In the genomic region with DNA sequence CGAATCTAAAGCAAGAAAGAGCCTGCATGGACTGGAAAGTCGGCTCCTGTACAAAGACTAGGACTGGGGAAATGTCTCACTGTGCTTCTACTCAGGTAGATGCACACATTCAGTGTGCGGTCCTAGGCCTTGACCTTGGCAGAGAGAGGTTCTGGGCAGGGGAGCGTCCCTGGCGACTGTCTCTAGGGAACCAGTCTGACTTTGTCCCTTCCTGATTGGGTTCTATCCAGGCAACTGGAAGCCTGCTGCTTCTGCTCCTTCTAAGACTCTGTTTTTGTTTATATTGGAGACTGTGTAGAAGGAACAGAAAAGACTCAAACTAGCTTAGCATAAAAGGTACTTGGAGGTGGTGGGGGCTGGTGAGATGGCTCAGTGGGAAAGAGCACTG, we compare ENCODE assay signal across 18 mouse cellular contexts. TPM values are rescaled to one million over a fixed set of nuclear protein-coding genes. Genes with fewer than 3 reads are reported as not detected.
A peak's percentile ranks its signal among the peaks of the same experiment; 100 is the strongest.
DNase-seq lines count a peak whose midpoint lies in the region; ATAC-seq and TF ChIP-seq lines count a peak whose summit lies in the region.
"Had no signal": no experiment of that assay in that cellular context is flagged by ENCODE, and none has a peak within 500 bp of the region (broad histone marks: within the 10 kb centered on the region; RNA-seq: fewer than 3 reads in every experiment).

No protein-coding gene starts in this region.

- TF ChIP-seq CTCF in kidney, adult 2 months (conservative IDR thresholded peaks at IDR 0.05; ENCODE audit: insufficient read depth, insufficient read length, low read depth, low read length): no peak

- no peak for DNase-seq in forebrain, embryonic 10.5 days (ENCODE audit: extremely low spot score, low spot score)
- peak; percentile 37 for DNase-seq in kidney, adult 2 months
- DNase-seq in kidney, postnatal 10 days: no peak
- no peak for DNase-seq in limb, embryonic 11.5 days (ENCODE audit: low spot score)
- no peak for DNase-seq in urinary bladder, postnatal 36 days (ENCODE audit: low spot score in 2 of 2)
- DNase-seq in cerebellum, adult 9-11 months: no peak
- DNase-seq: cerebellum, postnatal 25 days; left cerebral cortex, postnatal 4 days; thymus, postnatal 36 days had no signal

- no peak overlapping the region for H3K9ac ChIP-seq in forebrain, embryonic 16.5 days (replicated peaks; ENCODE audit: low read depth, low read length)
- H3K9ac ChIP-seq in embryonic facial prominence, embryonic 13.5 days: no peak overlapping the region
- no peak overlapping the region for H3K9ac ChIP-seq in limb, embryonic 11.5 days (ENCODE audit: low read length)
- H3K9ac ChIP-seq: embryonic facial prominence, embryonic 12.5 days; forebrain, embryonic 12.5 days; heart, embryonic 13.5 days; hindbrain, embryonic 14.5 days; liver, embryonic 15.5 days; neural tube, embryonic 13.5 days had no signal

- no peaks in the 10 kb centered on the region for H3K36me3 ChIP-seq in forebrain, embryonic 10.5 days (replicated peaks)
- no peaks in the 10 kb centered on the region for H3K36me3 ChIP-seq in forebrain, embryonic 16.5 days (ENCODE audit: control insufficient read depth, insufficient read depth)
- H3K36me3 ChIP-seq in kidney, adult 2 months (ENCODE audit: control insufficient read depth, insufficient read depth, low read length): no peaks in the 10 kb centered on the region
- H3K36me3 ChIP-seq in embryonic facial prominence, embryonic 13.5 days: no peaks in the 10 kb centered on the region
- no peaks in the 10 kb centered on the region for H3K36me3 ChIP-seq in limb, embryonic 11.5 days (ENCODE audit: control insufficient read depth, insufficient read depth, low read length)
- H3K36me3 ChIP-seq: embryonic facial prominence, embryonic 12.5 days; forebrain, embryonic 12.5 days; heart, embryonic 13.5 days; liver, embryonic 15.5 days; neural tube, embryonic 13.5 days had no signal

- H3K4me2 ChIP-seq in forebrain, embryonic 16.5 days (ENCODE audit: low read length): no peak overlapping the region
- 0 out of 2 replicates have a peak overlapping the region, but pooled peaks have one; percentile 3 for H3K4me2 ChIP-seq in embryonic facial prominence, embryonic 13.5 days
- no peak overlapping the region for H3K4me2 ChIP-seq in limb, embryonic 11.5 days (ENCODE audit: low read depth, severe bottlenecking)
- H3K4me2 ChIP-seq: embryonic facial prominence, embryonic 12.5 days; forebrain, embryonic 12.5 days; heart, embryonic 13.5 days; hindbrain, embryonic 14.5 days; liver, embryonic 15.5 days; neural tube, embryonic 13.5 days had no signal

- no peaks in the 10 kb centered on the region for H3K9me3 ChIP-seq in forebrain, embryonic 10.5 days
- H3K9me3 ChIP-seq in forebrain, embryonic 16.5 days (ENCODE audit: control insufficient read depth, low read length): no peaks in the 10 kb centered on the region
- H3K9me3 ChIP-seq in embryonic facial prominence, embryonic 13.5 days: no peaks in the 10 kb centered on the region
- no peaks in the 10 kb centered on the region for H3K9me3 ChIP-seq in limb, embryonic 11.5 days (ENCODE audit: control insufficient read depth, low read length)
- H3K9me3 ChIP-seq: embryonic facial prominence, embryonic 12.5 days; forebrain, embryonic 12.5 days; heart, embryonic 13.5 days; liver, embryonic 15.5 days; megakaryocyte, embryonic 14.5 days; neural tube, embryonic 13.5 days had no signal

- peaks cover 59% of the 10 kb centered on the region for H3K4me1 ChIP-seq in forebrain, embryonic 10.5 days
- peaks cover 23% of the 10 kb centered on the region for H3K4me1 ChIP-seq in forebrain, embryonic 16.5 days (replicated peaks; ENCODE audit: control insufficient read depth, insufficient read depth, low read length)
- peaks cover 14% of the 10 kb centered on the region for H3K4me1 ChIP-seq in kidney, adult 2 months (ENCODE audit: control insufficient read depth, insufficient read depth, low read length)
- H3K4me1 ChIP-seq in embryonic facial prominence, embryonic 13.5 days: peaks cover 72% of the 10 kb centered on the region
- peaks cover 12% of the 10 kb centered on the region for H3K4me1 ChIP-seq in limb, embryonic 11.5 days (ENCODE audit: control insufficient read depth, insufficient read depth, low read length)

- peak overlapping the region; percentile 21; the same call in 1 of the 2 replicates for H3K27ac ChIP-seq in forebrain, embryonic 10.5 days
- no peak overlapping the region for H3K27ac ChIP-seq in forebrain, embryonic 16.5 days (ENCODE audit: low read length)
- no peak overlapping the region for H3K27ac ChIP-seq in kidney, adult 2 months (ENCODE audit: insufficient read depth, low read depth, low read length)
- H3K27ac ChIP-seq in embryonic facial prominence, embryonic 13.5 days: peak overlapping the region; percentile 71
- H3K27ac ChIP-seq in limb, embryonic 11.5 days (replicated peaks; ENCODE audit: low read depth, low read length): 0 out of 2 replicates have a peak overlapping the region, but pooled peaks have one; percentile 12
- H3K27ac ChIP-seq: embryonic facial prominence, embryonic 12.5 days; forebrain, embryonic 12.5 days; heart, embryonic 13.5 days; hindbrain, embryonic 14.5 days; liver, embryonic 15.5 days had no signal

- 75% methylated on average over 5 of the region's 5 CpGs for WGBS in forebrain, embryonic 10.5 days
- 77% methylated on average over 5 of the region's 5 CpGs for WGBS in forebrain, embryonic 16.5 days
- WGBS in kidney, adult 2 months: 42% methylated on average over 5 of the region's 5 CpGs
- 61% methylated on average over 5 of the region's 5 CpGs for WGBS in embryonic facial prominence, embryonic 13.5 days
- 85% methylated on average over 5 of the region's 5 CpGs for WGBS in limb, embryonic 11.5 days

- H3K4me3 ChIP-seq in forebrain, embryonic 10.5 days: no peak overlapping the region
- H3K4me3 ChIP-seq in forebrain, embryonic 16.5 days (replicated peaks; ENCODE audit: low read length): no peak overlapping the region
- H3K4me3 ChIP-seq in kidney, adult 2 months (ENCODE audit: insufficient read depth, low read depth, low read length): no peak overlapping the region
- no peak overlapping the region for H3K4me3 ChIP-seq in embryonic facial prominence, embryonic 13.5 days
- H3K4me3 ChIP-seq in limb, embryonic 11.5 days (ENCODE audit: low read depth, low read length): no peak overlapping the region
- H3K4me3 ChIP-seq: embryonic facial prominence, embryonic 12.5 days; forebrain, embryonic 12.5 days; heart, embryonic 13.5 days; liver, embryonic 15.5 days; megakaryocyte, embryonic 14.5 days; neural tube, embryonic 13.5 days had no signal

- no peak for TF ChIP-seq POLR2A in kidney, adult 2 months (IDR thresholded peaks at IDR 0.05; ENCODE audit: low read depth, low read length)

- no peak for ATAC-seq in forebrain, embryonic 16.5 days
- ATAC-seq in embryonic facial prominence, embryonic 13.5 days (ENCODE audit: insufficient number of reproducible peaks, insufficient read depth, low FRiP score, low TSS enrichment, low read depth): no peak
- ATAC-seq in limb, embryonic 11.5 days (ENCODE audit: insufficient number of reproducible peaks, low FRiP score, low TSS enrichment, low read depth): no peak

- H3K27me3 ChIP-seq in forebrain, embryonic 10.5 days (ENCODE audit: poor library complexity, severe bottlenecking): no peaks in the 10 kb centered on the region
- H3K27me3 ChIP-seq in forebrain, embryonic 16.5 days (replicated peaks; ENCODE audit: control insufficient read depth, insufficient read depth, low read length): no peaks in the 10 kb centered on the region
- H3K27me3 ChIP-seq in kidney, adult 2 months (replicated peaks; ENCODE audit: control insufficient read depth, insufficient read depth, low read length): no peaks in the 10 kb centered on the region
- no peaks in the 10 kb centered on the region for H3K27me3 ChIP-seq in embryonic facial prominence, embryonic 13.5 days
- no peaks in the 10 kb centered on the region for H3K27me3 ChIP-seq in limb, embryonic 11.5 days (ENCODE audit: control insufficient read depth, insufficient read depth, low read length)
- H3K27me3 ChIP-seq: embryonic facial prominence, embryonic 12.5 days; heart, embryonic 13.5 days; liver, embryonic 15.5 days; neural tube, embryonic 13.5 days had no signal

RNA-seq across cellular contexts. Expression of a gene that starts 32.1 kb away (rescaled TPM):
- 157 and 159 TPM in 2 replicates for polyA plus RNA-seq in forebrain, embryonic 10.5 days (2016; fragmentation: Nextera tagmentation; extraction: Ambion mirVana)
- 125 and 126 TPM in 2 replicates for polyA plus RNA-seq in forebrain, embryonic 16.5 days (2015; fragmentation: Nextera tagmentation; extraction: Ambion mirVana)
- 44.0 and 52.8 TPM in 2 replicates for polyA plus RNA-seq in kidney, adult 2 months (2012; rRNA removed)
- 163 and 166 TPM in 2 replicates for polyA plus RNA-seq in embryonic facial prominence, embryonic 13.5 days (2015; fragmentation: Nextera tagmentation; extraction: Ambion mirVana)
- polyA plus RNA-seq in limb, embryonic 11.5 days (2014; fragmentation: Nextera tagmentation; extraction: Ambion mirVana): 178 and 179 TPM in 2 replicates

Comparison
In these comparisons a context has a peak if more than half of its experiments do, and no peak if none do; other contexts are left out.
1. H3K27ac ChIP-seq: peak in forebrain, embryonic 10.5 days (single experiment), embryonic facial prominence, embryonic 13.5 days (single experiment) and limb, embryonic 11.5 days (single experiment); none in forebrain, embryonic 16.5 days (single experiment) and kidney, adult 2 months (single experiment).